Mouse (Mus musculus) bone marrow, adult 2 months (tissue): ENCODE measurements around the gene Zfp706.

Experiments used
- CTCF ChIP-seq: fragments of 200-500 bp; IDR thresholded peaks from 2 replicates; pipeline ENCODE4 v1.5.1; 2011; ENCODE audit warnings: low read length, control low read depth; ENCODE audit not compliant: control insufficient read depth, insufficient read depth
- POLR2A ChIP-seq: fragments of 200-500 bp; IDR thresholded peaks from 2 replicates; pipeline ENCODE4 v1.6.1; 2011; ENCODE audit warnings: low read depth, mild to moderate bottlenecking, control low read depth, low read length, borderline replicate concordance; ENCODE audit not compliant: control insufficient read depth

DNA sequence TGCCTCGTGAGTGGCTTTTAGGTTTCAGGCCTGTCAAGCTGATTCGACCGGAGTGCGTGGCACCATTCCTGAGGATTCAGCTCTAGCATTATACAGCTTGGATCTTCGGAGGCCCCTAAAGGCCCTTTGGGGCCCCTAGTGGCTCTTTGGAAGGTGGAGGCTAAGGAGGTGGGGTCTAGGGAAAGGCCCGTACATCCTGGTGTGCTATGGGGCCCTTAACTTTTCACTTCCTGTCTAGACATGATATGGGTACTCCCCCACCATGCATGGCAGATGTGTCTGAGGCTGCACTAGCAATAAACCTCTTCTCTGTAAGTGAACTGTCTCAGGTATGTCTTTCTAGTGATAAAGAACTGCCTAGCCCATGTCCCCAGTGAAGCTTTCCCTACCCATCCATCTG lies 44.6 kb downstream of the Zfp706 start:
- TF ChIP-seq CTCF (no peak), POLR2A (no peak)
